Mouse (Mus musculus) c-Kit-positive CD71-positive TER-119-negative erythroid progenitor cells, embryonic 14.5 days (primary cell): ENCODE measurements around the gene Irf2bp2.
"Not testable (repeated sequence)": the region's sequence is repeated elsewhere in the genome, so short reads cannot be mapped to it uniquely, and the experiment has no call there.

Experiments used
- DNase-seq: peaks from one replicate; pipeline ENCODE4 v3.0.0-alpha.2; 2013; ENCODE audit warnings: low read depth

Gene Irf2bp2

DNA sequence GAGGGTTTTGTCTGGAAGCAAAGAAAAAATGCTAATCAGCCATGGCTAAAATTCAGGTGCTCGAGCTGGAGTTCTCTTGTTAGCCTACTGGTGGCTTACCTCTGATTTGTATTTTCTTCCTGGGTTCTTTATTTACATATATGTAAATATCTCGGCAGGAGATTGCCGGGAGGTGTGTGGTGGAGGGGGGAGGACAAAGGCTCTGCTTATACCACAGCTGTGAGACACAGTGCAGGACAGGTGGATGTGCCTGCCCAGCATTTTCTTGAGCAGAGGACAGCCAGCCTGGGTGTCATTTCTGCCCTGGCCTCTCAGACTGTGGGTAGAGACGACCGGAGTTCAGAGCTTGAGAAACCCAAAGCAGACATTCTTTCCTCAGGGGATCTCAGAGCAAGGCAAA is 7.5 kb upstream of the Irf2bp2 start:
- no peak for DNase-seq

DNA sequence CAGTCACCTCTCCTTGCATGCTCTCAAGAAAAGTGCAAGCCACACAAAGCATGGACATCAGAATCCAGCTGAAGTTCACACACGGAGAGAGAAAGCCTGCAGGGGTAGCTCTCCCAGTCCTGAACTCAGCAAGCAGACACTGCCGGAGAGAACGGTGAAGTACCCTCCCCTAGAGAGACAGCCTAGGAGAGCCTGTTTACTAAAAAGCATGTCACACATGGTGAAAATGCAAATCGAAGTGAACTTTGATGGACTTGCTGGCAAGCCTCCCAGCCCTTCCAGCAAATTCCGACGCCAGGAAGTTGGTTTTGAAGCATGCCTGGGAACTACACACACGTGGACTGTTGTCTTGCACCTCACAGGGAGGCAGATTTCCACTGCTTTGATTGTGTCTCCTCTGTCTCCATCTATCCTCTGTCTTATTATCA is 7.0 kb upstream of the Irf2bp2 start:
- no peak for DNase-seq

- DNase-seq = not testable (repeated sequence)
These were observed 6.6 kb upstream of the Irf2bp2 start for GRCm38 (mm10) chr8:126600388-126600787.

- DNase-seq = no peak
These were observed 5.5 kb upstream of the Irf2bp2 start for GRCm38 (mm10) chr8:126599297-126599696.

DNA sequence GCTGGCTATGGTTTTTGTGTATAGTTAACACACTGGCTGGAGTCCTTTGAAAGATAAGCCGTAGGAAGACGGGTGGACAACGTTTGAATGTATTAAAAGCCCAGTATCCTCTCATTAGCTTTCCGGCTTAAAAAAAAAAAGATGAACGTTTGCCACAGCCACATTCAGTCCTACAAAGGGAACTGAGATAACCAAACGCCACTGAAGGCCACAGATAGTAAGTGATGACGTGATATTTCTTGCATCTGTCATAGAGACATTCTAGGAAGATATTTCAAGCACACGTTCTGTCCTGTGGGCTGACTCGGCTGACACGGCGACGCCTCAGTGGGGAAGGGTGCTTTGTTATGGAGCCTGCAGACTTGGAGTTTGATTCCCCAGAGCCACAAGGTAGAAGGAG is 4.4 kb upstream of the Irf2bp2 start:
- peak; percentile 92 for DNase-seq

GRCm38 (mm10) chr8:126596721-126597120 is 2.9 kb upstream of the Irf2bp2 start:
- no peak for DNase-seq

DNA sequence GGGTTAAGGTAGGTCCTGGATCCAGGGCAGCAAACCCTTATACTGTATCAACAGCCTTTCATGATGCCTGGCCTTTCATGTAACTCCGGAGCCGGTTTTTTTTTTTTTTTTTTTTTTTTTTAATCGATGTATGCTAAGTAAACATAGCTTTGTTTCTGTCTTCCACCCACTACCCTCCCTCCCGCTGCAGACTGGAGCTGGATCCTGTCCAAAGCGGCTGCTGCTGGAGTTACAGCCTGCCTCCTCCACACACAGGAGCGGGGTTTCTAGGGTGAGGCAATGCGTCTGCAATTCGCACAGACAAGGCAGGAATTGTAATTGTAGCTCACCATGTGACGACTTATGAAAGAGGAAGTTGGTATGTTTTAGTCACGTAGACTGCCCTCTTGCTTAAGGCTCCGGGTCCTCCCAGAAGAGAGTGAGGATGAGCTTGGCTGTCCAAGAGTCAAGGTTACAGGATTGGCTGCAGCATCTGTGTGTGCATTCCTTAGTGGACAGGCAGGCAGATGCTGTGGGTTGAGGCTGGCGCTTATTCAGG is 2.4 kb upstream of the Irf2bp2 start:
- DNase-seq = no peak

GRCm38 (mm10) chr8:126595204-126596061 is 1.6 kb upstream of the Irf2bp2 start:
- no peak for DNase-seq

- DNase-seq = peak; percentile 89
These were observed 755 bp upstream of the Irf2bp2 start for GRCm38 (mm10) chr8:126594481-126595000.

DNA sequence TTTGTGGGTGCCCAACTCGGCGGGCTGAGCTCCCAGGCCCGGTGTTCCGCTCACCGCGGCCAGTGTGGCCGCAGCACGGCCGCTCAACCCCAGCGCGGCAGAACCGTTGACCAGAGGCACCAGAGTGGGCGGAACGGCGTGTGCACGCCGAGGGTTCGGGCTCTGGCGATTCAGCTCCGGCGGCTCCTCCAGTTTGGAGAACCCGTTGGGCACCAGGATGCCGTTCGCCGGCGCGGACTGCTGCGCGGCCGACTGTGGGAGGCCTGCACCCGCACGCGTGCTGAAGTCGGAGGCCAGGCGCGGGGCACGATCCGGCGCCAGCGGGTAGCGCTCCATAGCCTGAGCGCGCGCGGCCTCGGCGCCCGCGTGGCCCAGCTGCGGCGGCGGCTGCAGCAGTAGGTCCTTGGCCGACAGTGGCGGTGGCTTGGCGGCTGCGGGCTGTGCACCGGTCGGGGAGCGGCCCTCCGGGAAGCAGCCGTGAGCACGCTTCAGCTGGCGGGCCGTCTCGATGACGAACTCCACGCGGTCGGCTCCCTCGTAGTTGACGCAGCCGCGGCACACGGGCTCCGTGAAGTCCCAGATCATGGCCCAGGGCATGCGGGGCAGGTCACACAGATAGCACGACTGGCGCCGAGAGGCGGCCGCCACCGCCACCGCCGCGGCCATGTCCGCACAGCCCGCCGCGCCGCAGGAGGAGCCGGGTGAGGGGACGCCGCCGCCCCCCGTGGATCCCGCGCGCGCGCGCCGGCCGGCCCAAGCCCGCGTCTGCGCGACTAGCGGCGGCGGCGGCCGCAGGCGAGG is 815 bp downstream of the Irf2bp2 start:
- no peak for DNase-seq

DNA sequence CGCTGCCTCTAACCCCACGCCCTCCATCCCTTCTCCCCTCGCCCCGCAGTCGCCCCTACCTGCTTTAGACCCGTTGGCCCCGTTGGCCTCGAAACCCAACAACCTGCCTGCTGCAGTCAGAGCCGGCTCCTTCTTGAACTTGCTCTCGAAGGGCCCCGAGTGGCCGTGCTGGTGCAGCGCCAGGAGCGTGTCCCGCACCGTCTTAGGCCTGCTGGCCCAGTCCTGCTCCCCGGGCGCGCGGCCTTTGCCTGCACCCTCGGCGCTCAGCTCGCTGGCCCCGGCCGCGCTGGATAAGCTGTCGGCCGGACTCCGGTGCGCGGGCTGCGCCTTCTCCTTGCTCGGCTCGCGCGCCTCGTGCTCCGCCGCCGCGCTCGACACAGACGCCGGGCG is 1.4 kb downstream of the Irf2bp2 start:
- DNase-seq = no peak

GRCm38 (mm10) chr8:126591821-126592268 is 1.9 kb downstream of the Irf2bp2 start:
- no peak for DNase-seq

DNA sequence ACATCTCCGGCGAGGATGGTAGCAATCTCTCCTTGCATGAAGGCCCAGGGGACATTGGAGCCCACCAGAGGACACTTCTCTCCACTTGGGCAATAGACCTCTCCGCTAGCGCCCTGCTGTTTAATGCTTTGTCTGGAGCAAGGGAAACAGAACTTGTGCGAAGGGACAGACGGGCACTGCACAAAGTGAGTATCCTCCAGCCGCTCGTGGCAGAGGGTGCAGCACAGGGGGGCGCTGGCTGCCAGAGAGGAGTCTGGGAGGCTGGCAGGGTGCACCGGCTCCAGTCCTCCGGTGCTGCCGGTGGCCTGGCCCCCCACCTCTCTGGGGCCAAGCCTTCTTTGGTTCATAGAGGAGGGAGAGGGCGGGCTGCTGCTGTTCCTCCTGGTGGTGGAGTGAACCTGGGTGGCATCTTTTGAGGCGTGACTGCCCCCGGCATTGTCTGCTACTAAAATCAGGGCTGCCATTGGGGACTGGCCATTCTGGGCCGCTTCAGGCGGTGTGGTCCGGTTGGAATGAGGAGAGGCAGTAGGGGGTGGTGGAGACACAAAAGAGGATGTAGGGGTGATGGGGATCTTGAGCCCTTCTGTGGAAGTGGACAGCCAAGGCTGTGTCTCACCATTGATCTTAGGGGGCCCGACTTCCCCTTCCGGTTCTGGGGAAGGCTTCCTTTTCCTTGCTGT is 2.5 kb downstream of the Irf2bp2 start:
- DNase-seq = no peak

GRCm38 (mm10) chr8:126590599-126590998 is 3.2 kb downstream of the Irf2bp2 start:
- DNase-seq = no peak

GRCm38 (mm10) chr8:126590024-126590529 is 3.7 kb downstream of the Irf2bp2 start:
- no peak for DNase-seq

DNA sequence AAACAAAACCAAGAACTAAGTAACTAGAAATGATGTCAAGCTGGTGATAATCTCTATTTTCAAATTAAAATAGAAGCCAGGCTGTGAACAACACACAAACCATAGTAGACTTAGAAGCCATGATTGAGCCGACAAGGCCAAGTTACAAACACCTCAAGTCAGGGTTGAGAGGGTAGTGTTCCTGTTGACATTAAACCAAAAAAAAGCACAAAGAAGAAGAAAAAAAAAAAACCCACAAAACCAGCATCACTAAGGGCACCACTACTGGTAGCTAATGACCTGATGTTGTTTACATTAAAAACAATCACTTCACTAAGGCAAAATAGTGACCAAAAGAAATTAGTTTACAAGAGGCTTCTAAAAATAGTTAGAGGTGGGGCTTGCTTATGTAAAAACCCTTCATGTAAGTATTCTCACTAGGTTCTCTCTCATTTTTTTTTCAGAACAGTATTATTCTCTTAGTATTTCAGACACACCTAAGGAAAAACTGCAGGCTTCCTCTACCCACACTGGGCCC is 4.2 kb downstream of the Irf2bp2 start:
- no peak for DNase-seq

DNA sequence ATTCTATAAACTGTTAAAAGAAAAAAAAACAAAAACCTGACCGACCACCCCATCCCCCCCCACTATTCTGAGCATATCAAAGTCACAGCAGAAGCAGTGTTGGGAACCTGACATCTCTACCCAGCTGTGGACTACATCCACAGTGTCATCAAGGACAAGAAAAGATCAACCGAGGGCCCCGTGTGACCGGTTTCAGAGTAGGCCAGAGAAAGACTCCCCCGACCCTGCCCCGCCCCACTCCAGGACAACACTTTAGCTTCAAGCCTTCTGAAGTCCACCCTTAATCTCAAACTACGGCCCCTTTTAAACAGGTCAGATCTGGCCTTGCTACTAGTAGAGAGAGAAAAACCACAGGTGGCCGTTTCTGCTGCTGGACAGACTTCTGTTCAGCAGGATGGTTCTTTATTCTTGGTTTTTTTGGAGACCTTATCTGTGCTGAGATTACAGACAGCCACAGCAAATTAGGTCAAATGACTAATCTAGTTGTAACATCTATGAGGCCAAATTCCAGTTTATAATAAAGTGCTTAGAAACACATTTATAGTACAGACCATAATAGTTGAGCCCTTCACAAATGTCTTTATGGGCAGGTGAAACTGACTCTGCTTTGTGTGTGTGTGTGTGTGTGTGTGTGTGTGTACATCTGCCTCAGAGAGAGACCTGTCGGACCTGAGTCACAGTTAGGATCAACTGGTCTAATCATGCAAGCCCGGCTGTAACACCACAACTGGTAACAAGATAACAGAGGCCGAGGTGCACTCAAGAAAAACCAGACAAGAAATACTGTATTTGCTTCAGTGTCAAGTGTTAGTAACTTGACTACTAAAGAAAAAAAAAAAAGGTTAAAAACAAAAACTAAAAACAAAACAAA is 4.9 kb downstream of the Irf2bp2 start:
- DNase-seq = no peak

DNA sequence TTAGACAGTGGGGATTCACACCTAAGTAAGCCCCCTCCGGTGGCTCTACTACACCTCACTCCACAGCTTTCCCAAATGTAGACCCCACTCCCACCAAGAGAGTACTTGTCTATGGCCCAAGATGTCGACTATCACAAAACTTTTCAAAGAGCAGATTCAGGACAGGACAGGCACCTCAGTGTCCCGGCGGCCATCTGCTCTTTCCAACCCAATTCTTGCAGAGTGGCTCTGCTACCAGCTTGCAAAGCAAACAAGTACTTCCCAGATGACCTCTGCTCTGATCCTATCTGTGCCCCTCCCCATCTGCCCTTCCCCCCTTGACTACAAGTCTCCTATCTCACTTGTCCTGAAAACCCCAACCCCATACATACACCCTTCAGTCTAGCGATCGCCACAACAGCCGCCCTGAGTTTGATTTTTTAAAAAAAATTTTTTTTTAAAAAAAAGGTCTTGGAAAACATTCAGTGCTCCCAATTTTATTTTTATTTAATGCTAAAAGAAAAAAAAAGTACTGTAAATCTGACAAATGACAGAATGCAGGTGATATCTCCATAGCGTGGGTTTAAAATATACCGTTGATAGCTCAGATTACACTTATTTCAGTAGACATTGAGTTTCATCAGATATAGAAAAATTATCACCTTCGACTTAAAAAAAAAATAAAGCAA is 5.8 kb downstream of the Irf2bp2 start:
- DNase-seq = no peak

DNA sequence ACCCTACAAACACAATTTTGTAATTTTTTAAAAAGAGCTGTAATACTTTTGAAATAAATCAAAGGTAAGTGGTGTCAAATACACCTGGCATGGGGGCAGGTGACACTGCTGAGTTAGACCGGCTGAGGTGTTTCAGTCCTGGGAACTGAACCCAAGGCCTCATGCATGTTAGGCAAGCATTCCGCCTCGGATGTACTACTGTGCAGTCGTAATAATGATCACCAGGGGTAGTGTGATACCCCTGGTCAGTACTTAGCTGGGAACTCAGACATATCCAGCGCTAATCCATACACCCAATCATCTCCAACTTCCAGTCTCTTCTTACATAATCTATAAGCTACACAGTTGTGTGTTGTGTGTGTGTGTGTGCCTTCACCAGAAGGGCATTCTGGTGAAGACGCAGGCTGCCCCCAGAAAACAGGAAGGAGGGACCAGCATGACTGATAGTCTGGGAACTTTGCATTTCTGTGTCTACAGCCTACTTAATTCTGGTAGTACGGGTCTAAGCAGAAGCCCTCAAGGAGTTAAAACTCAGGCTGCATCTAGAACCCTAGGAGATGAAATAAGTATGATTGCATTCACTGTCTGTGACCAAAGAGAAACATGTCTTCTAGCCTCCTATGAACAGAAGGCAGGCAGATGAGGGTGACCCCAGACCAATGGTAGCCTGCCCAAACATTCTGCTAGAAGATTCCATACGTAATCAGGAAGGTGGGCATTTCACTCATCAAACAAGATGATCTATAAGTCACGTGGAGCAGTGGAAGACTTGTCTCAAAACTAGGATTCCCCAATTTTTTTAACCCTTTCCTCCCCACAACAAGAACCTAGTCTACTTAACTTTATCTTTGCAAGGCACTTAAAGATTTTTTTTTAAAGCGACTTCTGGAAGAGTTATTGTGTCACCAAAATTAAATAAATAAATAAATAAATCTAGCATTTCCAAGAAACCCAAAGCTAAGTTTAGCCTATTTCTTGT is 6.9 kb downstream of the Irf2bp2 start:
- DNase-seq = no peak
